Mouse (Mus musculus) limb, embryonic 11.5 days (tissue): ENCODE measurements around the gene Tarsl2. TPM values are rescaled to one million over a fixed set of nuclear protein-coding genes. Genes with fewer than 3 reads are reported as not detected.

Experiments
- ATAC-seq: fragments of 200-750 bp; cut with Nextera tagmentation; 2 replicates; pipeline ENCODE4 v1.8.0; 2017; ENCODE audit warnings: low read depth; ENCODE audit not compliant: insufficient number of reproducible peaks, low FRiP score, low TSS enrichment
- DNase-seq: peaks from one replicate; pipeline ENCODE4 v3.0.0-alpha.2; 2015; ENCODE audit warnings: low spot score
- H3K27ac ChIP-seq: fragments of 300-500 bp; sonication (generic); replicated peaks from 2 replicates; pipeline ENCODE4 v1.5.1; 2014; ENCODE audit warnings: low read depth, mild to moderate bottlenecking, low read length
- H3K27me3 ChIP-seq: fragments of 300-500 bp; sonication (generic); 2 replicates; pipeline ENCODE4 v1.6.1; 2014; ENCODE audit warnings: mild to moderate bottlenecking, low read length, mixed read lengths; ENCODE audit not compliant: control insufficient read depth, insufficient read depth
- H3K36me3 ChIP-seq: fragments of 300-500 bp; sonication (generic); 2 replicates; pipeline ENCODE4 v1.6.1; 2014; ENCODE audit warnings: mild to moderate bottlenecking, low read length, moderate library complexity, mixed read lengths; ENCODE audit not compliant: control insufficient read depth, insufficient read depth
- H3K4me1 ChIP-seq: fragments of 300-500 bp; sonication (generic); 2 replicates; pipeline ENCODE4 v1.6.1; 2014; ENCODE audit warnings: low read length, mixed read lengths; ENCODE audit not compliant: control insufficient read depth, insufficient read depth
- H3K4me2 ChIP-seq: fragments of 300-500 bp; sonication (generic); 2 replicates; pipeline ENCODE4 v1.6.1; 2014; ENCODE audit warnings: low read depth, mild to moderate bottlenecking, moderate library complexity; ENCODE audit not compliant: severe bottlenecking
- H3K4me3 ChIP-seq: fragments of 300-500 bp; sonication (generic); 2 replicates; pipeline ENCODE4 v1.5.1; 2014; ENCODE audit warnings: low read depth, low read length
- H3K9ac ChIP-seq: fragments of 300-500 bp; sonication (generic); 2 replicates; pipeline ENCODE4 v1.6.1; 2014; ENCODE audit warnings: mild to moderate bottlenecking, low read length
- H3K9me3 ChIP-seq: fragments of 300-500 bp; sonication (generic); 2 replicates; pipeline ENCODE4 v1.6.1; 2016; ENCODE audit warnings: low read length; ENCODE audit not compliant: control insufficient read depth
- WGBS: fragments of 180-500 bp; shearing (Covaris S2); extraction: QIAGEN DNeasy Blood & Tissue Kit; methylation state at CpG from one replicate; pipeline ENCODE4 v1.1.7; 2014; 5-methylcytosine and 5-hydroxymethylcytosine counted together
- polyA plus RNA-seq: library from polyadenylated mRNA; unstranded; fragments of >200 nt; fragmentation: Nextera tagmentation; extraction: Ambion mirVana; gene quantifications from 2 replicates; pipeline ENCODE4 v1.2.1, GENCODE M21; 2014

Tarsl2 gene
- polyA plus RNA-seq, 1 experiment from 2014 or later, result 10.0 TPM

GRCm38 (mm10) chr7:65678050-65678449 lies 33.4 kb downstream of the Tarsl2 start:
- H3K36me3 ChIP-seq, result no peaks in the 10 kb centered on the region
- no peak for DNase-seq
- H3K4me2 ChIP-seq, result no peak overlapping the region
- no peak overlapping the region for H3K9ac ChIP-seq
- no peak overlapping the region for H3K4me3 ChIP-seq
- H3K4me1 ChIP-seq, result no peaks in the 10 kb centered on the region
- H3K27ac ChIP-seq, result no peak overlapping the region
- WGBS, result 77% methylated on average over 10 of the region's 10 CpGs
- H3K27me3 ChIP-seq, result no peaks in the 10 kb centered on the region
- no peaks in the 10 kb centered on the region for H3K9me3 ChIP-seq
- ATAC-seq, result no peak

GRCm38 (mm10) chr7:65678900-65679595 lies 34.4 kb downstream of the Tarsl2 start:
- no peak overlapping the region for H3K4me3 ChIP-seq
- no peaks in the 10 kb centered on the region for H3K27me3 ChIP-seq
- H3K9ac ChIP-seq, result no peak overlapping the region
- H3K9me3 ChIP-seq, result no peaks in the 10 kb centered on the region
- no peaks in the 10 kb centered on the region for H3K4me1 ChIP-seq
- no peak overlapping the region for H3K4me2 ChIP-seq
- no peak for ATAC-seq
- WGBS, result 82% methylated on average over 7 of the region's 7 CpGs
- no peak overlapping the region for H3K27ac ChIP-seq
- no peaks in the 10 kb centered on the region for H3K36me3 ChIP-seq
- no peak for DNase-seq

- Histone ChIP-seq H3K9ac (no peak overlapping the region), H3K4me3 (no peak overlapping the region), H3K27ac (no peak overlapping the region), H3K36me3 (no peaks in the 10 kb centered on the region), H3K9me3 (no peaks in the 10 kb centered on the region), H3K4me2 (no peak overlapping the region), H3K4me1 (0 out of 2 replicates have a peak, but pooled peaks cover 2% of the 10 kb centered on the region), H3K27me3 (no peaks in the 10 kb centered on the region)
- DNase-seq (no peak), ATAC-seq (no peak)
- WGBS, result 74% methylated on average over 5 of the region's 5 CpGs
Measured at GRCm38 (mm10) chr7:65681166-65681565, 36.5 kb downstream of the Tarsl2 start.

GRCm38 (mm10) chr7:65684256-65684835 lies 39.6 kb downstream of the Tarsl2 start:
- H3K4me2 ChIP-seq, result no peak overlapping the region
- H3K27me3 ChIP-seq, result no peaks in the 10 kb centered on the region
- 0 out of 2 replicates have a peak, but pooled peaks cover 2% of the 10 kb centered on the region for H3K4me1 ChIP-seq
- no peak overlapping the region for H3K9ac ChIP-seq
- H3K9me3 ChIP-seq, result no peaks in the 10 kb centered on the region
- ATAC-seq (no peak), DNase-seq (no peak)
- H3K36me3 ChIP-seq, result no peaks in the 10 kb centered on the region
- H3K4me3 ChIP-seq, result no peak overlapping the region
- 40% methylated on average over 7 of the region's 7 CpGs for WGBS
- H3K27ac ChIP-seq, result no peak overlapping the region

- Histone ChIP-seq H3K9me3 (no peaks in the 10 kb centered on the region), H3K27me3 (no peaks in the 10 kb centered on the region), H3K9ac (no peak overlapping the region), H3K4me2 (no peak overlapping the region), H3K4me3 (no peak overlapping the region), H3K36me3 (no peaks in the 10 kb centered on the region), H3K4me1 (0 out of 2 replicates have a peak, but pooled peaks cover 2% of the 10 kb centered on the region), H3K27ac (no peak overlapping the region)
- WGBS, result 91% methylated on average over 9 of the region's 9 CpGs
- no peak for DNase-seq
- ATAC-seq, result no peak
Measured at GRCm38 (mm10) chr7:65686664-65687063, 42.0 kb downstream of the Tarsl2 start.

- H3K9me3 ChIP-seq, result no peaks in the 10 kb centered on the region
- no peak within 1 kb of the TSS for H3K4me3 ChIP-seq
- no peak for DNase-seq
- ATAC-seq, result no peak
- no peak within 1 kb of the TSS for H3K27ac ChIP-seq
- WGBS, result 89% methylated on average over 7 of the region's 7 CpGs
- H3K4me1 ChIP-seq, result peaks cover 8% of the 10 kb centered on the region
- no peaks in the 10 kb centered on the region for H3K27me3 ChIP-seq
- no peak within 1 kb of the TSS for H3K4me2 ChIP-seq
- no peaks in the 10 kb centered on the region for H3K36me3 ChIP-seq
- no peak within 1 kb of the TSS for H3K9ac ChIP-seq
Measured at GRCm38 (mm10) chr7:65690869-65691268, 46.2 kb downstream of the Tarsl2 start, which contains the start of gene Tm2d3. Tm2d3 (plus strand) TSS chr7:65691169.

GRCm38 (mm10) chr7:65691929-65692605 lies 47.4 kb downstream of the Tarsl2 start:
- ATAC-seq (no peak), DNase-seq (no peak)
- Histone ChIP-seq H3K4me3 (no peak overlapping the region), H3K4me1 (peaks cover 8% of the 10 kb centered on the region), H3K9ac (no peak overlapping the region), H3K27ac (no peak overlapping the region), H3K4me2 (no peak overlapping the region), H3K9me3 (no peaks in the 10 kb centered on the region), H3K27me3 (no peaks in the 10 kb centered on the region), H3K36me3 (no peaks in the 10 kb centered on the region; the same call in 1 of the 2 replicates)
- 82% methylated on average over 8 of the region's 8 CpGs for WGBS

GRCm38 (mm10) chr7:65692883-65693282 lies 48.2 kb downstream of the Tarsl2 start:
- H3K4me1 ChIP-seq, result peaks cover 8% of the 10 kb centered on the region
- no peaks in the 10 kb centered on the region for H3K9me3 ChIP-seq
- peak; percentile 22; the same call in 1 of the 2 replicates for ATAC-seq
- peak overlapping the region; percentile 77 for H3K4me3 ChIP-seq
- H3K9ac ChIP-seq, result peak overlapping the region; percentile 77; the same call in 1 of the 2 replicates
- DNase-seq, result no peak
- H3K36me3 ChIP-seq, result peaks cover 3% of the 10 kb centered on the region; the same call in 1 of the 2 replicates
- no peak overlapping the region for H3K27ac ChIP-seq
- WGBS, result 2% methylated on average over 10 of the region's 10 CpGs
- no peaks in the 10 kb centered on the region for H3K27me3 ChIP-seq
- peak overlapping the region; percentile 51 for H3K4me2 ChIP-seq
